Mouse (Mus musculus): ENCODE measurements around the gene Map3k3. TPM values are rescaled to one million over a fixed set of nuclear protein-coding genes. Genes with fewer than 3 reads are reported as not detected.
A peak's percentile ranks its signal among the peaks of the same experiment; 100 is the strongest.

Gene Map3k3
- total and polyA plus RNA-seq, 3 experiments, result 28.8 to 34.1 (median 32.3) TPM

GRCm38 (mm10) chr11:106157154-106157553, 72.7 kb downstream of the Map3k3 start:
- Histone ChIP-seq H3K4me1 (ENCODE audit: control insufficient read depth in 1 of 2, insufficient read depth in 2 of 2) (peaks cover 31 to 62% of the 10 kb centered on the region in 2 experiments), H3K4me2 (ENCODE audit: insufficient read depth, low read depth, poor library complexity, severe bottlenecking) (peak overlapping the region; percentile 78; the same call in 1 of the 2 replicates), H3K4me3 (replicated peaks in 1 of 3; ENCODE audit: low read depth in 2 of 3, low read length in 2 of 3, poor library complexity in 1 of 3) (peak overlapping the region in 2 of 3 experiments; percentile 6 to 19), H3K9me3 (replicated peaks; ENCODE audit: low read length) (no peaks in the 10 kb centered on the region), H3K27ac (ENCODE audit: insufficient read depth, low read depth) (peak overlapping the region; percentile 90; the same call in 1 of the 2 replicates), H3K36me3 (replicated peaks in 1 of 2; ENCODE audit: control insufficient read depth in 1 of 2, insufficient read depth in 1 of 2, low read length in 1 of 2) (peaks cover 56 to 68% of the 10 kb centered on the region in 2 experiments), H3K79me2 (replicated peaks; ENCODE audit: control insufficient read depth, extremely low read depth, insufficient read depth, poor library complexity, severe bottlenecking) (peaks cover 29% of the 10 kb centered on the region), H3K9ac (ENCODE audit: insufficient read depth, low read depth) (peak overlapping the region; percentile 96; the same call in 1 of the 2 replicates), H3K27me3 (replicated peaks) (no peaks in the 10 kb centered on the region)
- TF ChIP-seq TCF12 (IDR thresholded peaks at IDR 0.05; ENCODE audit: low read depth, low read length) (no peak), ZC3H11A (IDR thresholded peaks at IDR 0.05; ENCODE audit: low read depth, low read length) (no peak), USF1 (IDR thresholded peaks at IDR 0.05; ENCODE audit: low read depth, low read length) (no peak), POLR2A (IDR thresholded peaks at IDR 0.05; ENCODE audit: low read depth, low read length) (peak; percentile 37), MAX (IDR thresholded peaks at IDR 0.05; ENCODE audit: low read length) (no peak), CHD1 (IDR thresholded peaks at IDR 0.05; ENCODE audit: low read depth, low read length) (no peak), PAX5 (IDR thresholded peaks at IDR 0.05; ENCODE audit: low read length) (no peak)
- DNase-seq (ENCODE audit: extremely low read depth), result no peak
- dilution Hi-C loops (cut with MboI; ENCODE audit: extremely low pct_ligation_motif_present, extremely low pct_unique_long_range_greater_than_20kb, low sequenced_read_pairs) (no loop called here), in situ Hi-C loops (cut with MboI; ENCODE audit: low pct_ligation_motif_present, low pct_unique_long_range_greater_than_20kb, low sequenced_read_pairs) (no loop called here)

DNA sequence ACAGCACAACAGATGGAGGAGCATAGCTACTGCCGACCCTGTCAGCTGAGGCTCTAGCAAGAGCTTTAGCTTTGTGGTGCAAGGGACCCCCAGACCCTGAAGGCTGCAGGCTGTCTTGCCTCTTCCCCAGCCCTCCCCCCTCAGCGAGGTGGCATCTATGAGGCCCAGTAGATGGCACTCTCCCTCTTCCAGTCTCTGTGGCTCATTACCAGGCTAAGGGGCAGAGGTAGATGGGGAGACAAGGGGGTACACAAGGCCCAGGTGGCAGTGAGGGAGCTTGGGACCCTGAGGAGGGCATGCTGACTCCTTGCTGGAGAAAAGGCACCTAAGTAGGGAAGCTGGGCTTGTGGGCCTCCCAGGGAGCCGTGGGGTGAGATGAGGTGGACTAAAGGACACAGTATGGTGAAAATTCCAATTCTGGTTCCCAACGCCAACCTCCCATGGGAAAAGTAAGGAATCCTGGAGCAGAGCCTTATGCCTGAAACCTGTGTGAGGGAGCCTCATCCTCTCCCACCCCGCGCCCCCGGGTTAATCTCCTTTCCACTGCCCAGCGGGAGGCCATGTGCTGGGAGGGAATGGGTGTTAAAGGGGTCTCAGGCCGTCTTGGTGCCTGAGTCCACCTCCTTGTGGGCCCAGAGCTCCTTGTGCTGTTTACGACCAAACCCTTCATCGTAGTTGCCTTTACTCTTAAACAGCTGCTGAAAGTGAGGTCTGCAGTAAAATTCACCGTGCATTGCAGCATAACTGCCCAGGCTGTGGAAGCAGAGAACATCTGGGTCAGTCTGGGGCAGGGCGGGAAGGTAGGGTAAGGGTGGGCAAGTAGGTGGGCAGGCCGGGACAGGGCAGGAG, 73.9 kb downstream of the Map3k3 start:
- peaks cover 31 to 65% of the 10 kb centered on the region in 2 experiments for H3K4me1 ChIP-seq (ENCODE audit: control insufficient read depth in 1 of 2, insufficient read depth in 2 of 2)
- H3K9me3 ChIP-seq (replicated peaks; ENCODE audit: low read length), result no peaks in the 10 kb centered on the region
- peaks cover 49 to 62% of the 10 kb centered on the region in 2 experiments for H3K36me3 ChIP-seq (replicated peaks in 1 of 2; ENCODE audit: control insufficient read depth in 1 of 2, insufficient read depth in 1 of 2, low read length in 1 of 2)
- peak overlapping the region; percentile 78 for H3K4me2 ChIP-seq (ENCODE audit: insufficient read depth, low read depth, poor library complexity, severe bottlenecking)
- peaks cover 29% of the 10 kb centered on the region for H3K79me2 ChIP-seq (replicated peaks; ENCODE audit: control insufficient read depth, extremely low read depth, insufficient read depth, poor library complexity, severe bottlenecking)
- dilution Hi-C loops (cut with MboI; ENCODE audit: extremely low pct_ligation_motif_present, extremely low pct_unique_long_range_greater_than_20kb, low sequenced_read_pairs), result no loop called here
- peak overlapping the region; percentile 96 for H3K9ac ChIP-seq (ENCODE audit: insufficient read depth, low read depth)
- peak overlapping the region; percentile 90 for H3K27ac ChIP-seq (ENCODE audit: insufficient read depth, low read depth)
- no peaks in the 10 kb centered on the region for H3K27me3 ChIP-seq (replicated peaks)
- DNase-seq (ENCODE audit: extremely low read depth), result peak; percentile 66
- peak overlapping the region; percentile 79 to 90 (median 85) for H3K4me3 ChIP-seq (replicated peaks in 1 of 3; ENCODE audit: low read depth in 2 of 3, low read length in 2 of 3, poor library complexity in 1 of 3)
- in situ Hi-C loops (cut with MboI; ENCODE audit: low pct_ligation_motif_present, low pct_unique_long_range_greater_than_20kb, low sequenced_read_pairs), result no loop called here
- no peak for TF ChIP-seq PAX5 (IDR thresholded peaks at IDR 0.05; ENCODE audit: low read length)
- no peak for TF ChIP-seq MEF2A (IDR thresholded peaks at IDR 0.05; ENCODE audit: borderline replicate concordance, low read depth, low read length)
- no peak; the same call in 1 of the 2 replicates for TF ChIP-seq NELFE (IDR thresholded peaks at IDR 0.05; ENCODE audit: low read depth, low read length)
- no peak for TF ChIP-seq EP300 (IDR thresholded peaks at IDR 0.05; ENCODE audit: low read length)
- TF ChIP-seq HCFC1 (IDR thresholded peaks at IDR 0.05; ENCODE audit: low read depth, low read length), result no peak
- TF ChIP-seq MYC (IDR thresholded peaks at IDR 0.05; ENCODE audit: low read depth, low read length), result 0 out of 2 replicates have a peak, but pooled peaks have one; percentile 46
- TF ChIP-seq MAX (IDR thresholded peaks at IDR 0.05; ENCODE audit: low read length), result no peak
- no peak for TF ChIP-seq KAT2A (IDR thresholded peaks at IDR 0.05; ENCODE audit: insufficient replicate concordance, low read length)
- TF ChIP-seq MAFK (IDR thresholded peaks at IDR 0.05; ENCODE audit: insufficient replicate concordance, low read length), result no peak
- TF ChIP-seq E2F4 (IDR thresholded peaks at IDR 0.05; ENCODE audit: insufficient replicate concordance, low read depth, low read length), result no peak
- TF ChIP-seq TBP (conservative IDR thresholded peaks at IDR 0.05; ENCODE audit: low read depth, low read length), result no peak
- no peak for TF ChIP-seq ZKSCAN1 (IDR thresholded peaks at IDR 0.05; ENCODE audit: borderline replicate concordance, low read depth, low read length)
- TF ChIP-seq SIN3A (IDR thresholded peaks at IDR 0.05; ENCODE audit: low read length), result peak; percentile 71; the same call in 1 of the 2 replicates
- TF ChIP-seq POLR2A (IDR thresholded peaks at IDR 0.05; ENCODE audit: low read depth, low read length), result peak; percentile 36; the same call in 1 of the 2 replicates
- TF ChIP-seq TCF12 (IDR thresholded peaks at IDR 0.05; ENCODE audit: low read depth, low read length), result peak; percentile 55; the same call in 1 of the 2 replicates
- TF ChIP-seq SMC3 (IDR thresholded peaks at IDR 0.05; ENCODE audit: low read depth, low read length), result peak; percentile 79
- TF ChIP-seq MAZ (IDR thresholded peaks at IDR 0.05; ENCODE audit: low read depth, low read length), result peak; percentile 87; the same call in 1 of the 2 replicates
- TF ChIP-seq ELF1 (IDR thresholded peaks at IDR 0.05; ENCODE audit: low read depth, low read length), result no peak
- TF ChIP-seq IRF4 (IDR thresholded peaks at IDR 0.05; ENCODE audit: low read depth, low read length), result no peak
- TF ChIP-seq CHD1 (IDR thresholded peaks at IDR 0.05; ENCODE audit: low read depth, low read length), result 0 out of 2 replicates have a peak, but pooled peaks have one; percentile 83
- no peak for TF ChIP-seq RCOR1 (conservative IDR thresholded peaks at IDR 0.05; ENCODE audit: low read depth, low read length)
- no peak; the same call in none of the 2 replicates for TF ChIP-seq ZMIZ1 (IDR thresholded peaks at IDR 0.05; ENCODE audit: low read depth, low read length)
- no peak for TF ChIP-seq BHLHE40 (IDR thresholded peaks at IDR 0.05; ENCODE audit: low read depth, low read length)
- TF ChIP-seq USF2 (conservative IDR thresholded peaks at IDR 0.05; ENCODE audit: low read depth, low read length), result no peak
- 0 out of 2 replicates have a peak, but pooled peaks have one; percentile 26 for TF ChIP-seq POLR2AphosphoS2 (IDR thresholded peaks at IDR 0.05; ENCODE audit: low read depth, low read length)
- no peak for TF ChIP-seq UBTF (IDR thresholded peaks at IDR 0.05; ENCODE audit: low read depth, low read length)
- TF ChIP-seq JUN (IDR thresholded peaks at IDR 0.05; ENCODE audit: insufficient read depth, low read depth, low read length), result no peak
